Mouse (Mus musculus): ENCODE data around the gene Arf3.

DNA sequence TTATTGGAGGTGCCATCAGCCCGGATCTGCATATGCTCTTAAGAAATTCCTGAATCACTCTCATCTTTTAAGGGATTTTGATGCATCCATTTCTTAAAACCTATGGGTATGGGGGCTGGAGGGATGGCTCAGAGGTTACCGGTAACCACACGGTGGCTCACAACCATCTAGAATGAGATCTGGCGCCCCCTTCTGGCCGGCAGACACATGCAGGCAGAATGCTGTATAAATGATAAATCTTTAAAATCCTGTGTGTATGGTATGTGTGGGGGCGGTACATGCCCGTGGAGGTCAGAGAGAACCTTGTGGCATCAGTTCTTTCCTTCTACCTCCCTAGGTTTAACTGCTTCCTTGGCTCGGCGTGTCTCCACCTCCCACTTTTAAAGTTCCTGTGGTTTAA lies 52.6 kb downstream of the Arf3 start:
- TF ChIP-seq CTCF (IDR thresholded peaks at IDR 0.05; ENCODE audit: control insufficient read depth, insufficient read depth, low read length) (peak; percentile 78), POLR2A (IDR thresholded peaks at IDR 0.05; ENCODE audit: borderline replicate concordance, control insufficient read depth, low read depth, low read length) (no peak)
